Comparison of ENCODE assay signal across 31 mouse cellular contexts in the genomic region with DNA sequence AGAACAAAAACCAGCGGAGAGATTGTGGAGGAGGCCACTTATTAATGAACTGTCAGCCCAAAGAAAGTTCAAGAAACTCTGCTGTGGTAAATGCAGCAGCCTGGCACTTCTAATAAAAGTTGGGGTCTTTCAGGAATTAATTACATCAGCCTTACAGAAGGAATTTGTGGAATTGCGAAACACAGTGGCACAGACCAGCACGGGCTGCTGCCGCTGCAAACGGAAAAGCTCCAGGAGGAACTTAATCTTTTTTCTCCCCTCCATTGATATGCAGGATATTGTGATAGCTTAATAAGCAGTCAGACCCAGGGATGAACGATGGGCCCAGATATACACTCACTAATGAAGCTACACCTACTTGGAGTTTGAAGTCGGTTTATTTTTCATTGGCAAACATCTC. TPM values are rescaled to one million over a fixed set of nuclear protein-coding genes. Genes with fewer than 3 reads are reported as not detected.
"Had no signal": no experiment of that assay in that cellular context is flagged by ENCODE, and none has a peak within 500 bp of the region (broad histone marks: within the 10 kb centered on the region; RNA-seq: fewer than 3 reads in every experiment).

No protein-coding gene starts in this region.

- H3K9ac ChIP-seq: limb, embryonic 13.5 days; liver, embryonic 12.5 days; liver, embryonic 15.5 days; midbrain, embryonic 12.5 days; midbrain, embryonic 15.5 days had no signal

- H3K4me3 ChIP-seq: layer of hippocampus, adult 2 months; limb, embryonic 13.5 days; liver, embryonic 12.5 days; liver, embryonic 15.5 days; midbrain, embryonic 12.5 days; midbrain, embryonic 15.5 days had no signal

- H3K36me3 ChIP-seq: limb, embryonic 13.5 days; liver, embryonic 12.5 days; liver, embryonic 15.5 days; midbrain, embryonic 12.5 days; midbrain, embryonic 15.5 days had no signal

- ATAC-seq: liver, embryonic 12.5 days; lung, postnatal 0 days; midbrain, embryonic 15.5 days had no signal

- DNase-seq: kidney, adult 11 months; kidney, adult 9 months; kidney, postnatal 25 days; left cerebral cortex, postnatal 4 days; liver; lung, adult 18-20 months; lung, postnatal 4 days; thymus, adult 18-20 months; thymus, postnatal 36 days had no signal

- H3K4me1 ChIP-seq: liver, embryonic 12.5 days; liver, embryonic 15.5 days; midbrain, embryonic 12.5 days; midbrain, embryonic 15.5 days had no signal

- H3K9me3 ChIP-seq: limb, embryonic 13.5 days; liver, embryonic 12.5 days; liver, embryonic 15.5 days; midbrain, embryonic 12.5 days; midbrain, embryonic 15.5 days had no signal

- H3K4me2 ChIP-seq: limb, embryonic 13.5 days; liver, embryonic 12.5 days; liver, embryonic 15.5 days; midbrain, embryonic 12.5 days; midbrain, embryonic 15.5 days had no signal

- H3K27ac ChIP-seq: kidney, postnatal 0 days; layer of hippocampus, adult 2 months; limb, embryonic 13.5 days; liver, embryonic 12.5 days; liver, embryonic 15.5 days; midbrain, embryonic 12.5 days; midbrain, embryonic 15.5 days had no signal

RNA-seq across cellular contexts. Expression of gene Wt1, which starts 15.0 kb away (rescaled TPM):
- total RNA-seq: layer of hippocampus, adult 2 months; megakaryocyte progenitor cell, adult 5-6 weeks; megakaryocyte-erythroid progenitor cell, adult 5-6 weeks; monocyte, adult 5-6 weeks had no signal

RNA-seq across cellular contexts. Expression of gene Gm11060, which starts 49.6 kb away (rescaled TPM):
- total RNA-seq: layer of hippocampus, adult 2 months; layer of hippocampus, postnatal 14 days; left cerebral cortex, adult 8-10 months; left cerebral cortex, postnatal 14 days; left cerebral cortex, postnatal 4 days; megakaryocyte progenitor cell, adult 5-6 weeks; megakaryocyte-erythroid progenitor cell, adult 5-6 weeks; monocyte, adult 5-6 weeks had no signal
- polyA plus RNA-seq: kidney, postnatal 0 days; large intestine, adult 2 months; limb, embryonic 13.5 days; liver, embryonic 12.5 days; liver, embryonic 15.5 days; lung, postnatal 0 days; midbrain, embryonic 12.5 days; midbrain, embryonic 15.5 days; neural tube, embryonic 11.5 days; neural tube, embryonic 14.5 days; small intestine, adult 2 months; spleen, adult 2 months; stomach, embryonic 16.5 days; testis, adult 2 months; urinary bladder, adult 2 months had no signal
